Mouse (Mus musculus) liver, embryonic 15.5 days (tissue): ENCODE data around the gene Pthlh. TPM values are rescaled to one million over a fixed set of nuclear protein-coding genes. Genes with fewer than 3 reads are reported as not detected.

ENCODE experiments used
- ATAC-seq: fragments of 200-750 bp; cut with Nextera tagmentation; 2 replicates; pipeline ENCODE4 v1.8.0; 2017; ENCODE audit warnings: moderate number of reproducible peaks, mild to moderate bottlenecking, moderate library complexity; ENCODE audit not compliant: insufficient read depth
- H3K27ac ChIP-seq: fragments of 300-500 bp; sonication (generic); replicated peaks from 2 replicates; pipeline ENCODE4 v1.5.1; 2015; ENCODE audit warnings: mild to moderate bottlenecking, inconsistent platforms
- H3K27me3 ChIP-seq: fragments of 300-500 bp; sonication (generic); 2 replicates; pipeline ENCODE4 v1.6.1; 2015; ENCODE audit warnings: mild to moderate bottlenecking, inconsistent platforms
- H3K36me3 ChIP-seq: fragments of 300-500 bp; sonication (generic); replicated peaks from 2 replicates; pipeline ENCODE4 v1.6.1; 2015; ENCODE audit warnings: moderate library complexity, mild to moderate bottlenecking, inconsistent platforms
- H3K4me1 ChIP-seq: fragments of 300-500 bp; sonication (generic); replicated peaks from 2 replicates; pipeline ENCODE4 v1.6.1; 2015; ENCODE audit warnings: inconsistent platforms
- H3K4me2 ChIP-seq: fragments of 300-500 bp; sonication (generic); 2 replicates; pipeline ENCODE4 v1.6.1; 2015; ENCODE audit warnings: moderate library complexity, mild to moderate bottlenecking, inconsistent platforms
- H3K4me3 ChIP-seq: fragments of 300-500 bp; sonication (generic); replicated peaks from 2 replicates; pipeline ENCODE4 v1.5.1; 2015; ENCODE audit warnings: mild to moderate bottlenecking, inconsistent platforms
- H3K9ac ChIP-seq: fragments of 300-500 bp; sonication (generic); 2 replicates; pipeline ENCODE4 v1.6.1; 2015; ENCODE audit warnings: moderate library complexity, mild to moderate bottlenecking, inconsistent platforms
- H3K9me3 ChIP-seq: fragments of 300-500 bp; sonication (generic); replicated peaks from 2 replicates; pipeline ENCODE4 v1.6.1; 2016; ENCODE audit warnings: inconsistent platforms
- WGBS: fragments of 180-500 bp; shearing (Covaris S2); methylation state at CpG from one replicate; pipeline ENCODE4 v1.1.7; 2015; ENCODE audit warnings: mixed read lengths; ENCODE audit not compliant: insufficient replicate concordance; 5-methylcytosine and 5-hydroxymethylcytosine counted together
- polyA plus RNA-seq: library from polyadenylated mRNA; unstranded; fragments of >200 nt; fragmentation: Nextera tagmentation; extraction: Ambion mirVana; gene quantifications from 2 replicates; pipeline ENCODE4 v1.2.1, GENCODE M21; 2015

Pthlh gene
- polyA plus RNA-seq, 1 experiment from 2014 or later, result not detected

- Histone ChIP-seq H3K9ac (no peak overlapping the region), H3K9me3 (no peaks in the 10 kb centered on the region), H3K36me3 (no peaks in the 10 kb centered on the region), H3K4me2 (no peak overlapping the region), H3K27ac (no peak overlapping the region), H3K4me1 (0 out of 2 replicates have a peak, but pooled peaks cover 10% of the 10 kb centered on the region), H3K27me3 (peaks cover 49% of the 10 kb centered on the region), H3K4me3 (no peak overlapping the region)
- 43% methylated on average over 3 of the region's 3 CpGs for WGBS
- no peak for ATAC-seq
These were observed 3.2 kb downstream of the Pthlh start for GRCm38 (mm10) chr6:147260766-147261165.

GRCm38 (mm10) chr6:147247782-147248181 lies 16.2 kb downstream of the Pthlh start:
- WGBS, result 64% methylated on average over 3 of the region's 3 CpGs
- H3K27me3 ChIP-seq, result no peaks in the 10 kb centered on the region
- H3K4me3 ChIP-seq, result no peak overlapping the region
- H3K27ac ChIP-seq, result no peak overlapping the region
- no peaks in the 10 kb centered on the region for H3K36me3 ChIP-seq
- H3K9me3 ChIP-seq, result no peaks in the 10 kb centered on the region
- no peak overlapping the region for H3K9ac ChIP-seq
- no peak overlapping the region for H3K4me2 ChIP-seq
- no peak for ATAC-seq
- H3K4me1 ChIP-seq, result no peaks in the 10 kb centered on the region

- Histone ChIP-seq H3K9ac (no peak overlapping the region), H3K4me1 (no peaks in the 10 kb centered on the region), H3K4me2 (no peak overlapping the region), H3K27ac (no peak overlapping the region), H3K27me3 (no peaks in the 10 kb centered on the region), H3K36me3 (no peaks in the 10 kb centered on the region), H3K4me3 (no peak overlapping the region), H3K9me3 (no peaks in the 10 kb centered on the region)
- ATAC-seq, result no peak
These were observed 19.7 kb downstream of the Pthlh start for GRCm38 (mm10) chr6:147244294-147244693.

- WGBS, result 47% methylated on average over 5 of the region's 5 CpGs
These were observed 20.3 kb downstream of the Pthlh start for GRCm38 (mm10) chr6:147243655-147244054.

GRCm38 (mm10) chr6:147241541-147241940 lies 22.4 kb downstream of the Pthlh start:
- ATAC-seq, result no peak
- no peak overlapping the region for H3K9ac ChIP-seq
- no peak overlapping the region for H3K27ac ChIP-seq
- H3K4me2 ChIP-seq, result no peak overlapping the region
- no peaks in the 10 kb centered on the region for H3K9me3 ChIP-seq
- H3K4me1 ChIP-seq, result no peaks in the 10 kb centered on the region
- WGBS, result 54% methylated on average over 3 of the region's 3 CpGs
- H3K4me3 ChIP-seq, result no peak overlapping the region
- no peaks in the 10 kb centered on the region for H3K36me3 ChIP-seq
- H3K27me3 ChIP-seq, result no peaks in the 10 kb centered on the region

More at GRCm38 (mm10) chr6:147243655-147244054, 20.3 kb downstream of the Pthlh start:
- no peak overlapping the region for H3K4me2 ChIP-seq
- no peak overlapping the region for H3K9ac ChIP-seq
- H3K27me3 ChIP-seq, result no peaks in the 10 kb centered on the region
- ATAC-seq, result no peak
- H3K27ac ChIP-seq, result no peak overlapping the region
- no peak overlapping the region for H3K4me3 ChIP-seq
- H3K4me1 ChIP-seq, result no peaks in the 10 kb centered on the region
- H3K9me3 ChIP-seq, result no peaks in the 10 kb centered on the region
- no peaks in the 10 kb centered on the region for H3K36me3 ChIP-seq

- Histone ChIP-seq H3K27ac (no peak overlapping the region), H3K36me3 (no peaks in the 10 kb centered on the region), H3K9me3 (no peaks in the 10 kb centered on the region), H3K9ac (no peak overlapping the region), H3K4me3 (no peak overlapping the region), H3K27me3 (no peaks in the 10 kb centered on the region), H3K4me1 (no peaks in the 10 kb centered on the region), H3K4me2 (no peak overlapping the region)
- ATAC-seq, result no peak
- 5% methylated on average over 4 of the region's 4 CpGs for WGBS
These were observed 23.7 kb downstream of the Pthlh start for GRCm38 (mm10) chr6:147240203-147240804.

- ATAC-seq, result no peak
- Histone ChIP-seq H3K27ac (no peak overlapping the region), H3K4me2 (no peak overlapping the region), H3K9me3 (no peaks in the 10 kb centered on the region), H3K4me3 (no peak overlapping the region), H3K36me3 (no peaks in the 10 kb centered on the region), H3K27me3 (no peaks in the 10 kb centered on the region), H3K4me1 (no peaks in the 10 kb centered on the region), H3K9ac (no peak overlapping the region)
- 68% methylated on average over 1 of the region's 1 CpGs for WGBS
These were observed 37.3 kb downstream of the Pthlh start for GRCm38 (mm10) chr6:147226696-147227095.

GRCm38 (mm10) chr6:147219099-147219498 lies 44.9 kb downstream of the Pthlh start:
- H3K4me3 ChIP-seq, result no peak overlapping the region
- no peaks in the 10 kb centered on the region for H3K27me3 ChIP-seq
- H3K27ac ChIP-seq, result no peak overlapping the region
- no peaks in the 10 kb centered on the region for H3K36me3 ChIP-seq
- WGBS, result 70% methylated on average over 5 of the region's 5 CpGs
- no peak for ATAC-seq
- H3K4me2 ChIP-seq, result no peak overlapping the region
- H3K9ac ChIP-seq, result no peak overlapping the region
- H3K4me1 ChIP-seq, result no peaks in the 10 kb centered on the region
- H3K9me3 ChIP-seq, result no peaks in the 10 kb centered on the region

GRCm38 (mm10) chr6:147216156-147216555 lies 47.8 kb downstream of the Pthlh start:
- Histone ChIP-seq H3K27ac (no peak overlapping the region), H3K9me3 (no peaks in the 10 kb centered on the region), H3K9ac (no peak overlapping the region), H3K4me2 (no peak overlapping the region), H3K4me1 (no peaks in the 10 kb centered on the region), H3K36me3 (no peaks in the 10 kb centered on the region), H3K27me3 (no peaks in the 10 kb centered on the region), H3K4me3 (no peak overlapping the region)
- no peak for ATAC-seq
- WGBS, result 65% methylated on average over 1 of the region's 1 CpGs

- no peaks in the 10 kb centered on the region for H3K36me3 ChIP-seq
- no peak for ATAC-seq
- no peak overlapping the region for H3K27ac ChIP-seq
- H3K9me3 ChIP-seq, result no peaks in the 10 kb centered on the region
- H3K4me3 ChIP-seq, result no peak overlapping the region
- WGBS, result 70% methylated on average over 5 of the region's 5 CpGs
- no peak overlapping the region for H3K9ac ChIP-seq
- H3K27me3 ChIP-seq, result no peaks in the 10 kb centered on the region
- H3K4me2 ChIP-seq, result no peak overlapping the region
- H3K4me1 ChIP-seq, result no peaks in the 10 kb centered on the region
These were observed 56.1 kb downstream of the Pthlh start for GRCm38 (mm10) chr6:147207821-147208330.
